Mouse (Mus musculus) cerebellum, adult 18-20 months (tissue): ENCODE data around the gene Cpox.

Source experiments
- DNase-seq, 2 experiments: peaks; one replicate each; pipeline ENCODE4 v3.0.0; 2021

The Cpox gene

DNA sequence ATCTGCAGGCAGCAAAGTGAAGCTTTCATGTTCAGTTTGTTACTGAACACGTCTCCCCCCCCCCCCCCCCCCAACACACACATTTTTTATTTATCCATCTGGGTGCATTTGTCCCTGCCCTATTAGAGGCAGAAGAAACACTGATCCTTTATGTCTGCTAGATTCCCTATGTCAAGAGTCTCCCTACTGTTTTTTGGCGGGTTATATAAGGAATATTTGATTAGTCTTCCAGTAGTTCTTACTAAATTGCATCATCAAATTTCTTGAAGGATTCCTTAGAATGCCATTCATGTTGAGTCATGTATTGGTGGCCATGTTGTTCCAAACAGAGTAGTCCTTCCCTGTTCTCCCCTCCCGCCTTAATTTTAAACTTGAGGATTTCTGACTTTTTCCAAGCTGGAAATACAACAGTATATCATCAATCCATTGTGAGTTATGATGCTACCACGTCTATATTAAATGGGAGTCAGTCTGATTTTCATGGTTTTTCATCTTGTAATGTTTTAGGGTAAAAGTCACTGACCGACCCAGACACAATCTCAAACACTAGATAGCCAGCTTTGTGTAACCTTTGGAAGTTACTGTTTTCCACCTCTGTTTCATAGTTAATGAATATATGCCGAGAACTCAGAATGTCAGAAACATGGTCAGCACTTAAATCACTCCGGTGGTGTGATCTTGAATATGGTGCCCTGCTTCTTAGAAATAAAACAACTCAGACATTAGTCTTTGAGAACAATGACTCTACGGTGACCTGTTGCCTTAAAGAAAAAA is 1.3 kb downstream of the Cpox start:
- no peak for DNase-seq

DNA sequence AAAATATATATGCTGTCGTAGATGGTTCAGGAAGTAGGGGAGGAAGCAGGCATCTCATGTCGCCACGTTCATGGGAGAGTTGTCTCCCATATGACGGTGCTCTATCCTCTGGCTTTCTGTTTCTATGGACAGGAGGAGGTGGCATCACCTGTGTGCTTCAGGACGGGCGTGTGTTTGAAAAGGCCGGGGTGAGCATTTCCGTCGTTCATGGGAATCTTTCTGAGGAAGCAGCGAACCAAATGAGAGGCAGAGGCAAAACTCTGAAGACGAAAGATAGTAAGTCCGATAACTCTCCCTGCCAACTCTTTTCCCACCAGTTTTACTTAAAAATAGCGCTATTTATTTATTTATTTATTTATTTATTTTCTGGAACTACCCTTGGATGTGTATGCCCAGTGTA is 2.3 kb downstream of the Cpox start:
- DNase-seq, result no peak

DNA sequence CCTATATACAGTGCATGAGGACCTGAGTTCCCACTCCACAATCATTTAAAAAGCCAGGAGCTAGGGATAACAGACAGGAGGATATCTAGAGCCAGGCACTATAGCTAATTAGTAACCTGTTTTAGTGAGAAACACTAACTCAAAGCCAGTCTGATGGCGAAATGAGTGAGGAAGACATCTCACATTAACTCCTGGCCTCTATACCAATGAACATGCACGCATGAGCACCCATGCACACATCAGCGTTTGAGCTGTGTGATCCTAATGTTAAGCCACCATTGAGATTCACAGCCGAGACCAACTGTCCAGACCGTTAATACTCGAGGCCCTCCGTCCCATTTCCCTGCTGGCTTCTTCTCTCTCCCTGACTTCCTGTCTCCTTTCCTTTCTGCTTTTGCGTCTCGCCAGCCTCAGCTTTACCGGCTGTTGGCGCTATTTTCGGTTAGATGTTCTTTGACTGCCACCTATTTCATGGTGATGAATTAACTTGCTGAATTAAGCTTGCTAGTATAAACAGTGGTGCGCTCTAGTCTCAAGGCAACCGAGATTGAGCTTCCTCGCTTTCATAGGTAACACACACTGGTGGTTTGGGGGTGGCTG is 3.8 kb downstream of the Cpox start:
- no peak for DNase-seq

DNA sequence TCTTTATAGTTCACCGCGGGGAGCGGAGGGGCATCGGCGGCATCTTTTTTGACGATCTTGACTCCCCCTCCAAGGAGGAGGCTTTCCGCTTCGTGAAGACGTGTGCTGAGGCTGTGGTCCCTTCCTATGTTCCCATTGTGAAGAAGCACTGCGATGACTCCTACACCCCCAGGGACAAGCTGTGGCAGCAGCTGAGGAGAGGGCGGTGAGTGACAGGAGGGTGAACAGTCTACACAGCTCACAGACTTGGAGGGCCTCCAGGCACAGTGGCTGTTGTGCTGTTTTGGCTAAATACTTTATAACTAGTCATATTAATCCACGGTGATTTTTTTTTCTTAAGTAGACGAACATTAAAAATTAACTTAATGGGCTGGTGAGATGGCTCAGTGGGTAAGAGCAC is 5.2 kb downstream of the Cpox start:
- DNase-seq, result no peak

DNA sequence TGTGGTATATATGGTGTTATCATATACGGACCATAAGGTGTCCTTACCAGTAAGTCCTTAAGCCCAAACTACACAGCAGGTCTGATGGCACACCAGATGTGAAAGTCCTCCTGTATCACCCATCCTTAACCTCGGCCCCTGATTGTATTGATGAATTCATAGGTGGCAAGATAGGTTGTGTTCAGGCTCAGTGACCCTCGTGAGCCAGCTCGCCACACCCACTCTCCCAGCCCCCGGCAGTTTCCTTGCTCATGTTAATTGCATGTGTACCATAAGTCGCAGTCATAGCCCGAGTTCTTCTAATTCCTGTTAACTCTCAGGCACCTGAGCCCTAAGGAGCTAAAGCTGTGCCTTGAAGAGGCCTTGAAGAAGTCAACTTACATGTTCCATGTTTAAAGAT is 6.1 kb downstream of the Cpox start:
- no peak for DNase-seq

DNA sequence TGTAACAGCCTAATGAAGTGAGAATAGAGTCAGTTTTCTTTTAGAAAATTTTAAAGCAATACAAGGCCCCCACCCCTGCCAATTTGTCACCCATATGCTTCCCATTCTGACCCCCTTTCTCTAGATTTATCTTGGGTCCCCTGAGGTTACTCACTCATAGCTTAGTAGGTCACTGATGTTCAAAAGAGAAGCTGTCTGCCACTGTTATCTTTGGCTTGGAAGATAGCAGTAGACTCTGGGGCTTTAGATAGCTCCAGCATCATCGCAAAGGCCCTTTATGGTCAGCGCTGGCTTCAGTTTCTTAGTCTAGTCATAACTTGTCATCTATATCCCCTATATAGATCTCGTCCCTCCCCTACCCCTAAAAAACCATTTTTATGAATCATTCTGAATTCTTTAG is 6.5 kb downstream of the Cpox start:
- DNase-seq, result no peak

DNA sequence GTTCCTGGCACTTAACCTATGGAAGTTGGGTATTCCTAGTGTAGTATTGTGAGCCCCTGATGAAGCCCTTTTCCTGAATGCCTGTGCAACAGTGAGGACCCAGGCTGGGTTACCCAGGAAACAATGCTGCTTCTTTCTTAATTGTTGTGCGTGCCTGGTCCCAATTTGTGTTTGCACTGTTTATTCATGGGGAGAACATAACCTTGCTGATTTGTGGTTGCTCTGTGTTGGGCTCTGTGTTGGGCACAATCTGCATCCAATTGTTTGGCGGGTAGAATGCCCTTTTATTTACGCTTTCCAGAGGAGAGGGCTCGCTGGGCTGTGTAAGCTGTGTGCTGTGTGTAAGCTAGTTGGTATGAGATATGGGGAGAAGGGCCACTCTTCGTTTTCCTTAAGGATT is 7.4 kb downstream of the Cpox start:
- DNase-seq, result no peak

DNA sequence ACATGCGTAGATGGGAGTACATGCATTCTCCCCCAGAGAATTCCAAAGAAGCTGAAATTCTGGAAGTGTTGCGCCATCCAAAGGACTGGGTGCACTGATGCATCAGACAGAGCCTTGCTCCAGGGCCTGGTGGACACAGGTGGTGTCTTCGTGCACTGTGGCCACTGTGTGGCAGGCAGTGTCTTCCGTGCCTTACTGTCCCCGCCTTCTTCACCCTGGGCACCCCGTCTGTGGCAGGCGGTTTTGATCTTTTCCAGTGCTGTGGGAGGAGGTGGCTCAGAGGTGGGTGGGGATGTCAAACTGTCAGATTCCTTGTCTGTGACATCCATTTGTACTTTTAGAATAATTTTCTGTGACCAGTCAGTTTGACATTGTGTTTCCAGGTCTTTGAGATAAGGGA is 8.6 kb downstream of the Cpox start:
- no peak for DNase-seq

DNA sequence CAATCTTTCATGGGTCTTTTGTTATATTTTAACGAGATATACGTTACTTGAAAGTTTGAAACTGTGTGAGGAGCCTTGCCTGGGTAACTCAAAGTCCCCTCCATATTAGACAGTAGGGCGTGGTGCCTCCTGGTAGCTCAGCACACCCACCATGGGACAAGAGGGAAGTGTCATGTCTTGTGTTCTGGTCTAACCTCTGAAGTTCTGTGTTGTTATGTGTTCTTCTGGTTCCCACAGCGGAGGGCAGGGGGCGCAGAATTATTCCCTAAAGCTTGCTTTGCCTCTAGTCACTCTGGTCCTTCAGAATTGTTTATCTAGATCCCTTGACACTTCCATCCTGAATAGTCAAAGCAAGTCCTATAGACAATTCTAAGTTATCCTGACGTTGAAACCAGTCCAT is 12.0 kb downstream of the Cpox start:
- DNase-seq, result no peak

DNA sequence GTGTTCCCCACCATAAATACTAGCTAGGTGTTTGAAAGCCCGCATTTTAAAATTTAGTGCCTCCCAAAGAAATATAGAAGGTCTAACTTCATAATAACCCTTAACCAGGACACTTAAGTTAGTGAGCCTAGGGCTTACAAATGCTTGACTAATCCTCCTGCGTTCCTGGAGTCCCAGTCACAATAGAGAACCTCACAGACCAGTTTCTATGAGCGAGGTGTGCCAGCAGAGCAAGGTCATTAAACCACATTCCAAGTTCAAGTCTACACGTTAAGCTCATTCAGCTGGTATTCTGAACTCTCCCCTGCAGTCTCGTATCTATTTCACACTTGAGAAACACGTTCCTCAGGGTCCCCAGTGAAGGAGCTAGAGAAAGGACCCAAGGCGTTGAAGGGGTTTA is 12.8 kb downstream of the Cpox start:
- DNase-seq, result no peak

DNA sequence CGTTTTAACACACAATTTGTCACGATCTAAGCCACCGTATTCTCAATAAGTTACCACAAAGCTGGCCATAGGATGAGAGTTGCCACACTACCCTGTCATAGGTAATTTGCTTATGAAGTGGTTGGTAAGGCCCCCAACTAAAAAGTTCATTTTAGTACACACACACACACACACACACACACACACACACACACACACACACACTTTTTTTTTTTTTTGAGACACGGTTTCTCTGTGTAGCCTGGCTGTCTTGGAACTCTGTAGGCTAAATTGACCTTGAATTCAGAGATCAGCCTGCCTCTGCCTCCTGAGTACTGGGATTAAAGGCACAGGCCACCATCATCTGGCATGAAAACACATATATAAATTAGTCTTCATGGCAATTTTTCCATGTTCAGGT is 13.8 kb downstream of the Cpox start:
- no peak for DNase-seq

DNA sequence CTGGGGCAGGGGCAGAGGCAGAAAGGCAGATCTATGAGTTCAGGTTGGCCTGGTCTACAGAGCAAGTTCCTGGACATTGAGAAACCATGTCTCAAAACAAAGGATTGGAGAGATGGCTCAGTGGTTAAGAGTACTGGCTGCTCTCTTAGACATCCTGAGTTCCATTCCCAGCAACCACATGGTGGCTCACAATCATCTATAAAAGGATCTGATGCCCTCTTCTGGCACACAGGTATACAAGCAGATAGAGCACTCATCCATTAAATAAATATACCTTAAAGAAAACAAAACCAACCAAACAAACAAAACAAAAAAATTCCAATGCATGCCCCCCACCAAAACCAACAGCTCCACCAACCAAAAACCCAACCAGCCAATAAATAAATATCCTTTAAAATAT is 14.4 kb downstream of the Cpox start:
- DNase-seq, result no peak

DNA sequence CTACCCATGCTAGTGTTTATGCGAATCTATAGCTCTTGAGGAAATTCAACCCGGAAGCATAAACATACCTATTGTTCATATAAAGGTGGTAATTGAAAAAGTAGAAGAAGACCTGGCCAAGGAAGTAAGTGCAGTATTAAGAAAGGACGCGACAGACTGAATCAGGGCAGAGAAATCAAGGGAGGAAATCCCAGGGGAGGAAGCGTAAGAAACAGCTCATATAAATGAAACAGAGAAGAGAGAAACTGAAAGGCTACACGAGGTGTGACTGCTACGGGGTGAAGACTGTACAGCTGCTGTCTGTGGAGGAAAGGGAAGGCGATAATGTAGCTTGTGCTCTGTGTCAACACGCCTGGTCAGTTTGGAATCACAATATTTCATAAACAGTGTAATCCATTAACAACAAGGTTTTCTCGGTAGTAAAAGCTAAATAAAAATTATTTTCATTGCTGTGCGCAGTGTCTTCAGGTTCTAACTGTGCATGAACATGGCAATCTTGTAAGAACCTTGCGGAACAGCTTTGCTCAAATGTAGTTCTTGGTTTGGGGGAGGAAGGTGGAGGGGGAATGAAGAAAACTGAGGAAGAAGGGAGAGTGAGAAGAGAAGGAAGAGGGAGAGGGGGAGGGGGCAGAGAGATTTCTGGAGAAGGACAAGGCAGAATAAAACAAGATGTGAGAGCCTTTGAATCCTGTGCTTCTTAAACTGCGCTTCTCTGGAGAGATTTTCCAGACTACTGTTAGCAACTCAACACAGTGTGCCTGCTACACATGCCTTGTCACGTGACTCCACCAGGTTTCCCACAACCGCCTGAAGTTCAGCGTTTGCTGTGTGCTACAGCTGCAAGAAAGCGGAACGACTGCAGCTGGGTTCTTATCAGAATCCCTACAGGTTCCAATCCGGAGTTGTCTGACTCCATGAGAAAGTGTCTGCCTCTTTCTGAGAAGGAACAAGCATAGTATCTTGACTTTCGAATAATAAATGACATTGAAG is 15.8 kb downstream of the Cpox start:
- no peak for DNase-seq

DNA sequence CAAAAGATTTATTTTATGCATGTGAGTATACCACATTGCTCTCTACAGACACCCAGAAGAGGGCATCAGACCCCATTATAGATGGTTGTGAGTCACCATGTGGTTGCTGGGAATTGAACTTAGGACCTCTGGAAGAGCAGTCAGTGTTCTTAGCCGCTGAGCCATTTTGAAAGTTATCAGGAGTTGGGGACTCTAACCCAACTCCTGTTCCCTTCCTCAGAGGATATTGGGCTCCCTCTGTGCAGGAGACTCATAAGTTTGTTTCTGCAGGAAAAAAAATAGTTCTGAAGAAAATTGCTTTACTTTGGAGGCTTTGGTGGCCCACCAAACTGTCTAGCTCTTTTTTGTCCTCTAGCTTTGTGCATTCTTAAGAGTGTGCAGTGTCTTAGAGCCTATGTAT is 18.4 kb downstream of the Cpox start:
- DNase-seq, result no peak

DNA sequence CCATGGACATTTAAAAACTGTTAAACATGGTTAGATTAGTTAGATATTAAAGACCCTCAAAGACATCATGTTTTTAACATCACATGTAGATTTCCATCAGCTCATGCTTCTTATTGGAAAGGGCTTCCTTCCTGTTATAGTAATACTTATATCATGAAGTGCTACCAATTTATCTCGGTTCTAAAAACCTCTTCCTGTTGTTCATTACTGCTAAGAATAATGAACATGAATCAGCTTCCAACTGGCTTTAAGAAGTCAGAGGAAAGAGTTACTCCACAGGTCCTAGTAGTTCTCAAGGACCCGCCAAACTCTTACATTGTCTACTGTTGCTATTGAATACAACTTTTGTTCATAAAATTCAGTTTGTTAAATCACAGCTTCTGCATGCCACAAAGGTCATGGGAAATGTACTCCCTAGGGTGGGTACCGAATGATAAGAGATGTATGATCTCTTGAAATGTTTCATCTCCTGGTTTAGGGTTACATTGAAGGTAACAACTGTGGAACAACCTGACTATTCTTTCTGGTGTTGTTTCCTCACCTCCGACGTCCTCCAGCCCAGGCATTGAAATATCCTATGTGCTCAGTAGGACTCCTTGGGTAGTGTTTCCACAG is 19.6 kb downstream of the Cpox start:
- no peak for DNase-seq

DNA sequence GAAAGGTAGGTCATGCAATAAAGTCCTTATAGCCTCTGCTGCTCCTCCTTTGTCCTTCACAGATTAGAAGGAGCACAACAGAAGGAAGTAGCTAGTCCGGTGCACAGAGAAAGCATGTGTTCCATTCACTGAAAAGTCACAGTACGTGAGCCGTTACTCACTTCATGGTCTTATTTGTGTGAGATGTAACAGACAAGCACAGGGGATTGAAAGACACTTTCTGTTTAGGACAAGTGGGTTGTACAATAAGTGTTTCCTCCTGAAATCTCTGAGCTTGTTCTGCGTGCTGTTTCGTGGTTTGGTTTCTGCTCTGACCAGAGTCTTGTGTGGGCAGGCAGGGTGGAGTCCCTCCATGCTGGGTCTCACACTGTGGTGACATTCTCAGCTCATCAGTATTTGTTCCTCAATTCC is 20.2 kb downstream of the Cpox start:
- DNase-seq, result no peak

DNA sequence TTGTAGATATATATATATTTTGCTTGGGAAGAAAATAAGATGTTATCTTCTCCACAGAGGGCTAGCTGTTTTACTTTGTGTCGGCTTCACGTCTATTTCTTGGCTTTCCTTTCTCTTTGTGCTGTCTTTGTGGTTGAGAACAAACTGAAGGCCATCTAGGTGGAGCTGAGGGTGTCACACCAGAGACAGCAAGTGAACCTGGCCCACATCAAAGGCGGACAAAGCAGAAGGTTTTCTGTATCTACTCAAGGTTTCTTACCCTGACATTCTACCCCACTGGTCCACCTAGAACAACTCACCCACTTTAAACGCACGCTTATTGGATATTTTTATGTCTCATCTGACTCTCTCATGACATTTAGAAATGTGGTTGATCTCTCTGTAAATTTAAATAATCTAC is 24.0 kb downstream of the Cpox start:
- DNase-seq, result no peak

DNA sequence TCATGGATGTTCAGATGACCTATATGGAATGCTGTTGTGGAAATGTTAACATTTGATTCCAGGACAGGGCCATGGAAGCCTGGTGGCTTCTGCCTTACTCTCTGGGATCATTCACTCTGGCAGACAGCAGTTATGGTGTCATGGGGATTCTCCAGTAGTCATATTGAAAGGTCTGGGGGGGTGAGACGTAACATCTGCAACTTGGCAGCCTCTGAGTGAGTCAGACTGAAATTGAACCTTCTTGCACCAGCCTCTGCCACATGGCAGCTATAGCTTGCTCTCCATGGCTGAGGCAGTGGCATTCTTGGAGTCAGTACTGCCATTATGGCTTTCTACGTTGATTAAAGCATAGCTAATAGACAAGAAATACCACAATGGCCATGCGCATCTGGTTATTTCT is 26.7 kb downstream of the Cpox start:
- DNase-seq, result no peak

DNA sequence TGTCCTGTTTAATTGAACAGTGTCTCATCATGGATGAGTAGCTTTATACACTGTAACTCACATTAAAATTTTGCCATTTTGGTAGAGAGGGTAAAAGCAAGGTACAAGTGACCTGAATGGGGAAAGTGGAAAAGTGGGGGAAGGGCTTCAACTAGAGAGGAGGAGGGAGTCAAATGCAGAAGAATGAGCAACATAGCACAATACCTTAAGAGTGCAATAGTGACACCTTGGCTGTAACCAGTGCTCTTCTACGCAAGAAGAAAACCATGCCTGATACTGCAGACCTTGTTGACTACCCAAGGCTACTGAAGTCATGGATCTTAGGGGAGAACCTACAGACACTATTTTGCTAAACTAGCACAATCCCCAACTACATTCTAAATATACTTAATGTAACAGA is 27.2 kb downstream of the Cpox start:
- DNase-seq, result no peak

DNA sequence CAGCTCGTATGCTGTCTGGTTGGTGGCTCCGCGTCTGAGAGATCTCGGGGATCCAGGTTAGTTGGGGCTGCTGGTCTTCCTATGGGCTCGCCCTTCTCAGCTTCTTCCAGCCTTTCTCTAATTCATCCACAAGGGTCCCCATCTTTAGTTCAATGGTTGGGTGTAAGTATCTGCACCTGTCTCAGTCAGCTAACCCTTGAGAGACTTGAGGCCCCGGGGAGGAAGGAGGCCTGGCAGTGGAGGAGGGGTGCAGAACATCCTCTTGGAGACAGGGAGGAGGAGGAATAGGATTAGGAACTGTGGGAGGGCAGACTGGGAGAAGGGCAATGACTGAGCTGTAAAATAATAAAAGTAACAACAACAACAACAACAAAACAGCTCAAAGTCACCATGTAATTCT is 30.1 kb downstream of the Cpox start:
- DNase-seq, result no peak

DNA sequence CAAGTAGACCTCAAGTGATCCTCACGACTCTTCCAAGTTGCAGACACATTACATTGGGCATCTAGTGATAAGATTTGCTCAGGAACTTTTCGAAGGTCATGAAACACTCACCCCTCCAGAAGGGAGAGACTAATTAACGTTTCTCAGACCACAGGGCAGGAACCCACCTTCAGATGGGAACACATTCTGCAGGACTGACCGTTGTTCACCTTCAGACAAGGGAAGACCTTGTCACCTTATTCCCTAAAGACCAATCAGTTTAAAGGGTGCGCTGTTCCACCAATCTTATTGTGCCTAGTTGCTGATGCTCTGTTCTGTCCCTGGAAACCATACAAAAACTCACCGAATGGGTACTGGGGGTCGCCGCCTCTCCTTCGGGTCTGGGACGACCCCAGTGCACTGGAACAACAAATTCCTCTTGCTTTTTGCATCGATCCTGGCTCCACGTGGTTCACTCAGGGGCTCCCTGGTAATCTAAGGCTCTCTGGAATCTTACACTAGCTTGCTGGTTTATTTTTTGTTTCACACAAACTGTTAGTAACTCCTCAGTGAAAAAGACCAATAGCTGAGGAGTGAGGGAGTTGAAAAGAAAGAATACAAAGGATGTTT is 30.8 kb downstream of the Cpox start:
- DNase-seq, result no peak

DNA sequence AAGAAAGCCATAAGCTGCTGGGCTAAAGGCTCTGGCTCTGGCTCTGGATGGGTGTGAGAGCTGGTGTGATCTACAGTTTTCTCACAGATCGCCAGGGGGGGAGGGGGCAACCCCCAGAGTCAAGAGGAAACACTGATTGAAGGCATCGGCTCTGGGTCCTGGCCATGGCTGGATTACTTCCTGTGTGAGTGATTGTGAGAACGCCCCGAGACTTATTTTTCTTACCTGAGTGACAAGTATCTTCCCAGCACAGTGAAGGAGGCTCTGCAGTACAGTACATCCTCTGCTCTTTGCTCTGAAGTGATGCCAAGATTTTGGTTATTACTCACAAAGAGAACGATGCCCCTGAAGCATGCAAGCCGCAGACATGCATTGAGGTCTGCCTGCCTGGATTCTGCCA is 31.7 kb downstream of the Cpox start:
- no peak for DNase-seq

DNA sequence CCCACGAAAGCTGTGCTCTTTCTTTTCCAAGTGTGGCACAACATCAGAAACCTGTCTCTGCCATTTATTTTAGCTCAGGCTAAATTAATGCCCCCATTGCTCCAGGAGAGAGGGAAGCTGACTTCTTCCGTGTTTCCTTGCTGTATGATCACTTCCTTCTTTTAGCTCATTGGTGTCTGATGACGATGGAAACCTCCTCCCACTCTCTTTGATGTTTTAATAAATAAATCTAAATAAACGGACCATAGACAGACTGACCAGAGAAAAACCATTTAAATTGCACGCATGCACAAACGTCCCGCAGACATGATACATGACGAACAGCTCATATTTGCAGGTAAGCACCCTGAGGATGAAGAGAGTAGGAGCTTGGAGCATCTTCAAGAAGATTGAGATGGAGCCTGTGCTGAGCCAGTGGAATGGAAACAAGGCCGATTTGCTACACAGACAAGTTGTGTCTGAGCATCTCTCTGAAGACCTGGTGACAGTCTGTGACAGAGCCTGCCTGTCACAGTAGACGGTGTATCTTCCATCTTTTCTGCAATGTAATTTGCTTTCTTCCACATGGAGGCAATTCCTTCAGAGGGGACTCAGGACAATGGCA is 32.3 kb downstream of the Cpox start:
- no peak for DNase-seq
